Mouse (Mus musculus): ENCODE data around the gene Sf3b3. TPM values are rescaled to one million over a fixed set of nuclear protein-coding genes. Genes with fewer than 3 reads are reported as not detected.
"Not testable (repeated sequence)": the region's sequence is repeated elsewhere in the genome, so short reads cannot be mapped to it uniquely, and the experiment has no call there.

The Sf3b3 gene
- polyA plus RNA-seq (2012; rRNA removed): 39.5 and 39.9 TPM in 2 replicates

DNA sequence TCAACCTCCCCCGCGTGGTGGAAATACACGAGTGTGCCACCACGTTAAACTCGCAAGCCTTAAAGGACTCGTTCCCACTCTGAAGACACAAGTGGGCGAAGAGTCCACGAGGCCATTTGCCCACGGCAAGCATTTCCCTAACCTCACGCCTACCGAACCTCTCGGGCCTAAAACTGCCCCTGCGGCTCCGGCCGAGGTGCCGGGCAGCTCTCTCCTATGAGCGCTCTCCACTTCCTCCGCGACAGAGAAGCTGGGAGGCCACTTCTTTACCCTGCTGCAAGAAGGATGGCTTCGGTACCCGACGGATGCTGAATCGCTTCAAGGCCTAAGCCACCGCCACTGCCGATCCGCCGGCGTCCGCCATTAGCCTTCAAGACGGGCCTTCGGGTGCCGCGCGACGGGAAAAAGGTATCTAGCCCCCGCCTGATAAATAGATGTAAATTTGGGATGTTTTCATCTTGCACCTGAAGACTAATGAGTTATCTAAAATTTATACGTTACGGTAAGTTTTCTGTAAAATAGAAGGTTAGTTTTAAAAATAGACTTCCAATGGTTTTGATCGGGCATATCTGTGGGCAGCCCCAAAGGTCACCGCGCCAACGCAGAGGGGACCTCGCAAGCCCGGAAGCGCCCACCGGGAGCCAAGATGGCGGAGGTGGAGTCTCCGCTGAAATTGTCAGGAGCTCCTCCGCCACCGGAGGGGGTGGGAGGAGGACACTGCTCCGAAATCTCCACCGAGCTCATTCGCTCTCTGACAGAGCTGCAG, at the start of gene Sf3b3, which contains the start of gene Cog4:
Gene Sf3b3 (minus strand): TSS at position 383 of the 766 bp plus-strand sequence.
Gene Cog4 (plus strand): TSS at position 196 of the 766 bp plus-strand sequence.
- DNase-seq (ENCODE audit: extremely low spot score in 1 of 2, low spot score in 1 of 2): peak; percentile 69 to 94

DNA sequence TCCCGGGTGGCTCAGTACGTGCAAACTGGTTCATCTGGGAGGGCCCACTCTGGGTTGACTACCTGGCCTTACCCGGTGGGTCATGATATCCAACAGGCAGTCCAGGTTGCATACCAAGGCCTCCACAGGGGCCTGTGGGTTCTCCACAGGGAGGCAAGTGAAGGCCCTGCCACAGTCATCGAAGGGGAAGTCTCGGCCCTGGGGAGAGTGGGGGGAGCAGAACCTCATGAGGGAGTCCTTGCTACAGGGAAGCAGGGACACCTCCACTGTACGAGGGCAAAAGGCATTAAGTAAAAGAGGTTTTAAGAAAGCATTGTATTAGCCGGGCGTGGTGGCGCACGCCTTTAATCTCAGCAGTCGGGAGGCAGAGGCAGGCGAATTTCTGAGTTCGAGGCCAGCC, 49.2 kb upstream of the Sf3b3 start:
- DNase-seq (ENCODE audit: extremely low spot score in 1 of 2, low spot score in 1 of 2): no peak

DNA sequence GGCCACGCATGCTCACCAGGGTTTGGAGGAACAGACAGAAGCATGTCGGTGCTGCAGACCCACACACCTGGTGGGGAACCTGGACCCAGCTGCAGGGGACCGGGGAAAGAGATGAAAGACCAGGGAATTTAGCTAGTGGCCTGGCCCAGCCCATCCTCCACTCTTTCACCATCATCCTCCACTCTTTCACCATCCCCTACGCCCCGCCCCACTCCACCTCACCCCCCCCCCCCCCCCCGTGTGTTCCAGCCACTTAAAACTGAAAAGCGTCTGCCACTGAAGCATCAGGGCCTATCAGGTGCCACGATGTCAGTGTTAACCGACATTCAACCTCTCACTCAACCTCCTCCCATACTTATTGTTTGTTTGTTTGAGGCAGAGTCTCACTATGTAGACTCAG, 48.7 kb upstream of the Sf3b3 start:
- DNase-seq (ENCODE audit: extremely low spot score in 1 of 2, low spot score in 1 of 2): no peak

DNA sequence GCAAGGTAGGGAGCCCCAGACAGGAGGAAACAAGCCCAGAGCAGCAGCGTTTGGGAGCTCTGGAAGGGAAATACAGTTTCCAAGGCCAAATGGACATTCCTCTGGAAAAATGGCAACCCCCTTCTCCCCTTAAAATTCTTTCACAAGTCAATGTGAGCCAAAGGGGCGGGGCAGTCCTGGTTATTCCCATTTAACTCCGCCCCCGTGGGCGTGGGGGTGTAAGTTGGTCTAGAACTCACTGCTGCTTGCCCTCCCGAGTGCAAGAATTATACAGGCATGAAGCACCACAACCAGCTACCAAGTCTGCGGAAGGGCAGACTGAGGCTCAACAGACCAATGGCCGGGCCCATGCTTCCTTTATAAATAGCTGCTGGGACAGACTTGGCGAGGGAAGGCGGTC, 48.3 kb upstream of the Sf3b3 start:
- DNase-seq (ENCODE audit: extremely low spot score in 1 of 2, low spot score in 1 of 2): no peak

DNA sequence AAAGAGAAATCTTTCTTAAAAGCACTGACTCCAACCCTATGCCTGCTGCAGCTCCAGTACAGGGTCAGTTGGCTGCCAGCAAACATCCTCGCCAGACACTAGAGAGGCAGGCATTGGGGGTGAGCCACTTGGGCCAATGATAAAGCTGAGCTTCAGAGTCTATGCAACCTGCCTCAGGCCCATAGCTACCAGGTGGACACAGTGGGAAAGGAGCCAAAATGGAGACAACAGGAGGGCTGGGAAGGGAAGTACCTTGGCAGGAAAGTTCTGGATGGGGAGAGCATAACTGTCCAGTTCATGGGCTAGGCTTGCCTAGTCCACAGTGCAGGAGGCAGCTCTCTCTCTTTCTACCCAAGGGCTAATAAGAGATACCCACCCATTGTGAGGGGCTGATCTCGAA, 46.3 kb upstream of the Sf3b3 start:
- no peak for DNase-seq (ENCODE audit: extremely low spot score in 1 of 2, low spot score in 1 of 2)

DNA sequence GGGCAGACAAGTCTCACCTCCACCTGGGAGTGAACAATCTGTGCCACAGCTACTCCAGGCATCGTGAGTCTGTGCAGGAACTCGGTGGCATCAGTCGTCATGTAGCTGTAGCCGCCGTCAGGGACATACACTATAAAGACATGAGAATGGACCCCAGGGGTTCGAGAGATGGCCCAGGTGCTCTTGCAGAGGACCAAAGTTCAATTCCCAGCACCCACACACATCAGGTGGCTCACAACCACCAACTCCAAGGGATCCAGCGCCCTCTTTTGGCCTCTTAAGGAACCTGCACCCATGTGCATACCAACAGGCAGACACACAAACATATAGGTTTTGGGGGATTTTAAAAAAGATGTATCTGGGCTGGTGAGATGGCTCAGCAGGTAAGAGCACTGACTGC, 45.5 kb upstream of the Sf3b3 start:
- DNase-seq (ENCODE audit: extremely low spot score in 1 of 2, low spot score in 1 of 2): no peak

DNA sequence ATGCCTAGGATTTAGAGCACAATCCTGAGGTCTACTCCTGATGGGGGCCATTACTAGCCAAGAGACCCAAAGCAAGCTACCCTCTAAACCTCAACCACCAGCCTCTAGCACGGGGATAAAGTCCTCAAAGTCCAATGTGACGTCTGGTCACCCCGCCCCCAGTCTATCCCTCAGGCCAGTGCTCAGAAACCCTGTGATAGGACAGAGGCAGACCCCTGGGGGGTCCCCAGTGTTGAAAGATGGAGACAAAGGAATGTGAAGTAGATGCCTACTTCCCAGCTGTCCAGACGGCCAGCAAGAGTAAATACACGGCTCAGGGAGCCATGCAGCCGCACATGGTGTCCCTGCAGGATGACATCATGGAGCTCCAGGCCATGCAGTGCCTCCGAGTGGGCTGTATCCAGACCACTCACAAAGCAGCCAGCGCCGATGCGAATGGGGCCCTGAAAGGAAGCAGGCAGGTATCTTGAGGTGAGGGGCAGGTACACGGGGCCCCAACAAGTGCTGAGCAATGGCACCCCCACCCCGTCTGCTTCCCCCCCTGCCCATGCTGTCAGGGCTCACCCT, 43.4 kb upstream of the Sf3b3 start:
- DNase-seq (ENCODE audit: extremely low spot score in 1 of 2, low spot score in 1 of 2): no peak

DNA sequence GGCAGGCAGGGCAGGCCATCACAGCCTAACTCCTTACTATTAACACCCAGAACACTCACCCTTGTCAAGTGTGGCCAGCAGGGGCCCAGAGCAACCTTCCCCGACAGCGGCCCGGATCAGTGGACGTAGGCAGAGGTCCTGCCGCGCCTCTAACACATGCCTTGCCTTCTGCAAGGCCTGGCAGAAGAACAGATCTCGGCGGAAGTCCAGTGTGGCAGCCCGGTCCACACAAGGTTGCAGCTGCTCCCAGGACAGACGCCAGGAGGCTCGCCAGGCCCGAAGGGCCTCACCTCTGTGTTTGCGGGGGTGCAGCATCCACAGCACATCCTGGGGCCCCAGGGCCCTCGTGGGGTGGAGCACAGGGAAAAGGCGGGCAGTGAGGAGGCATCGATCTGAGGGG, 42.3 kb upstream of the Sf3b3 start:
- no peak for DNase-seq (ENCODE audit: extremely low spot score in 1 of 2, low spot score in 1 of 2)

DNA sequence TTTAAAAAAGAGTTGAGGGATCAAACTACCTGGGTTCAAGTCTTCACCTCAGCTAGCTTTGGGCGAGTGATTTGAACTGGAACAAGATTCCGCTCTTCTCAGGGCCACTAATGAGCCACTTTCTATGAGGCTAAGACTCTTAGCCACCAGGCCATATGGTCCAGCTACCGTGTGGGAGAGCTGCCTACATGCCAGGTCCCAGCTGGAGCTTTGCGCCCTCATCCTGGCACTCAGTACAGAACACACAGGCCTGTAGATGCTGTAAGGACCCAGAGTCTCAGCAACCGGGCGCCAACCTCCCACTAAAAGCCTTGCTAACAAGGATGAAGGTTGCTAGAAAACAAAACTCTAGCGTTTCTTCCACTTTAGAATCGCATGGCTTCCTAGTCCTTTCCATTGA, 41.9 kb upstream of the Sf3b3 start:
- DNase-seq (ENCODE audit: extremely low spot score in 1 of 2, low spot score in 1 of 2): peak in 1 of 2 experiments; percentile 27

DNA sequence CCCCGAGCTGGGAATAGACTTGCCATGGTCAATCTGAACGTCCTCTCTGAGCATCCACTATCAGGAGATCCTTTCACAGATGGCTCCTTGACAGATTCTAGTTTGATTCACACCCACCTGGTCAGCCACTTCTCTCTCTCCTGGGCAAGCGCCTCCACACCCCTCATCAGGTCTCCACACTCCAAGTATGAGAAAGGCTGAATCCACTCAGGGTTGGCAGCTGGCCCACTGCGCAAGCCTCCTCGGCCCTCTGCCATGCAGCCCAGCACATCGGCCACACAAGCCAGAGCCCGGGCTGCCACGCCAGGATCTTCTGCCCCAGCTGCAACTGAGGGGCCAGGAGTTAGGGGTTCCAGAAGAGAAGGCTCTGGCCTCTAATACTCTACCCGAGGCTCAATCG, 41.0 kb upstream of the Sf3b3 start:
- DNase-seq (ENCODE audit: extremely low spot score in 1 of 2, low spot score in 1 of 2): no peak

DNA sequence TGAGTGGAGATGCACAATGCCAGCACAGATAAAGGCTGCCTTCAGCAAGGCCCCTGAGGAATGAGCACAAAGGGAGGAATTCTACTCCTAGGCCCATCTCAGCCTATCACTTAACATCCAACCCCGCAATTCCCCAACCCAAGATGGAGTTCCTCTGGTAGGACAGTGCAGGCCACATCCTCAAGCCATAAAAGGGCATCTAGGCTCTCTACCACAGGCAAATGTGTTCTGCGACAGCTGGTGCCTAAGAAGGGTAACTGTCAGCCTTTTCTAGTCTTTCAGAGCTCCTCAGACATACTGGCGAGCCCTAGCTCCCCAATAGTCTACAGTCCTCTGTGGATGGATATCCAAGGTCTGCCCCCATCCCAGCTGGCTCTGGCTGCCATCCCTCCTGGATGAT, 40.0 kb upstream of the Sf3b3 start:
- no peak for DNase-seq (ENCODE audit: extremely low spot score in 1 of 2, low spot score in 1 of 2)

DNA sequence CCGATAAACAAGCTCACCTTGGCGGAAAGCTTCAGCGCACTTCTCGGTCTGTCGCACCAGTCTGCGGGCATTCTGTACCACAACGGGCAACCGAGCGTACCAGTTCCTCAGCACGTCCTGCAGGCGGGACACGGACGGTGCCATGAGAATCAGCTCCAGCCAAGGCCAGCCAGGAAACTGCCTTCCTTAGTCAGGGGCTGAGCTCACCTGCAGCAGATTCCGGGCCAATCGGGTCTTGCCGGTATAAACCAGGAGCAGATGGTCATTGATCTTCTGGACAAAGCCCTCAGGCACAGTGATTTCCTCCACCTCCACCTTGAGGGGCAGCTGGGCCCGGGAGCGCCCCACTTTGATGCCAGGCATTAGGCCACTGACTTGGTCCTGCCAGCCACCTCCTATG, 37.2 kb upstream of the Sf3b3 start:
- DNase-seq (ENCODE audit: extremely low spot score in 1 of 2, low spot score in 1 of 2): no peak

DNA sequence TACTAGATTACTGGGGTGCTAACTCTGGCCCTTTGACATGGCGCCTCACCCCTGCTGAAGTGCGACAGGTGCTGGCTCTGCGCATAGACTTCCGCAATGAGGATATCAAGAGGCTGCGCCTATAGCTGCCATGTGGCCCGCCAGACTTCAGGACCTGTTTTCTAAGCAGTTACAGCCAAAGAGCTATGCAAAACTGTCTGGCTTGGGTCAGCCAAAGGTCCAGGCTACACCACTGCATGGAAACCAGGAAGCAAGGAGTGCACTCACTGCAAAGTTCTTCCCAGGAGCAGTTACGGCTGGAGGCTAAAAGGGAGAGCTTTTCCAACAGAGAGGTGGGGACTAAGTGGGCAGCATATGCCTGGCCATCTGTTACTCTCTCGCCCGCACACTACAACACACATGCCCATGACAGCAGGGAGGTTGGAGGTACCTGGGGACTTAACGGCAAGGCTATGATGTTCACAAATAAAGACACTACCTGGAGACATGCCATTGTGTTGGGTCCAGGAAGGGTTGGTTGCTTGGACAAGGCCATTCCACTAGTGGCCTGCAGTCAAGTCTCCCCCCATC, 35.2 kb upstream of the Sf3b3 start:
- DNase-seq (ENCODE audit: extremely low spot score in 1 of 2, low spot score in 1 of 2): peak in 1 of 2 experiments; percentile 47

DNA sequence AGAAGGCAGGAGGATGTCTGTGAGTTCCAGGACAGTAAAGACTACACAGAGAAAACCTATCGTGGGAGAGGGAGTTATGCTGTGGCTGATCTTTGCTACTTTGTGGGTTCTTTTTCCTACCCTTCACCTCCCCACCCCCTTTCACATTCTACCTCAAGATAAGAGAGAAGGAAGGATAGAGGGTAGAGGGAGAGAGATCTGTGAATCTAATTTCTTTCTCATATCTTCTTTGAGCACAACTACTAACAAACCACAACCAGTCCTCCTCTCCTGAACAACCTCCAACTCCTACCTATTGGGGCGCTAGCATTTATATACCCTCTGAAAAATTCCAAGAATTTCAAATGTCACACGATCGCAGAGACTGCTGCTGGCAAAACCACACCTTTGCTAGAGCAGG, 31.3 kb upstream of the Sf3b3 start:
- no peak for DNase-seq (ENCODE audit: extremely low spot score in 1 of 2, low spot score in 1 of 2)

DNA sequence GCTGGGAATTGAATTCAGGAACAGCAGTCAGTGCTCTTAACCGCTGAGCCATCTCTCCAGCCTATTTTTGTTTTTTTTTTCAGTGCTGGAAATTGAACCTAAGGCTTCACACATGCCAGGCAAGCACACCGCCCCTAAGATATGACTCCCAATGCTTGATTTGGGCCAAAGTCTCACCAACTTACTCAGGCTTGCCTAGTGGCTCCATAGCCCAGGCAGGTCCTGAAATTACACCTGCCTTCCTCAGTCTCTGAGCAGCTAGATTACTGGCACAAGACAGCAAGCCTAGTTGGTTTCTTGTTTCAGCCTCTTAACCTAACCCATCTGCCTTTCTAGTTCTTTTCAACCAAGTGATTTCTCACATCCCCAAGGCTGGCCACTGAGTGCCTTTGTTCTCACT, 23.9 kb upstream of the Sf3b3 start:
- DNase-seq (ENCODE audit: extremely low spot score in 1 of 2, low spot score in 1 of 2): no peak

DNA sequence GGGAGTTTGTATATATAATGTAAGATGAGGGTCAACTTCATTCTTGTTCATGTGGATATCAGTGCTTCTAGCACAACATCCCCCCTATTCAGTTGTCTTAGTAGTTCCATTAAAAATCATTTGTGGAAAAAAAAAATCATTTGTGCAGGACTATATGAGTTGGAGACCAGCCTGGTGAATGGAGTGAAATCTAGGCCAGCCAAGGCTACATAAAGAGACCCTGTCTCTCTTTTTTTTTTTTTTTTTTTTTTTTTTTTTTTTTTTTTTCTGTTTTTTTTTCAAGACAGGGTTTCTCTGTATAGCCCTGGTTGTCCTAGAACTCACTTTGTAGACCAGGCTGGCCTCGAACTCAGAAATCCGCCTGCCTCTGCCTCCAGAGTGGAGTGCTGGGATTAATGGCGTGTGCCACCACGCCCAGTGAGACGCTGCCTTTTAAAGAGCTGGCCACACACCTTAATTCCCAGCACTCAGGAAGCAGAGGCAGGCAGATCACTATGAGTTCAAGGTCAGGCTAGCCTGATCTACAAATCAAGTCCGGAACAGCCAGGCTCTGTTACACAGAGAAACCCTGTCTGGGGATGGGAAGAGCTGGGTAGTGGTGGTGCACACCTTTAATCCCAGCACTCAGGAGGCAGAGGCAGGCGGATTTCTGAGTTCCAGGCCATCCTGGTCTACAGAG, 14.9 kb upstream of the Sf3b3 start:
- not testable (repeated sequence) for DNase-seq (ENCODE audit: extremely low spot score in 1 of 2, low spot score in 1 of 2)

DNA sequence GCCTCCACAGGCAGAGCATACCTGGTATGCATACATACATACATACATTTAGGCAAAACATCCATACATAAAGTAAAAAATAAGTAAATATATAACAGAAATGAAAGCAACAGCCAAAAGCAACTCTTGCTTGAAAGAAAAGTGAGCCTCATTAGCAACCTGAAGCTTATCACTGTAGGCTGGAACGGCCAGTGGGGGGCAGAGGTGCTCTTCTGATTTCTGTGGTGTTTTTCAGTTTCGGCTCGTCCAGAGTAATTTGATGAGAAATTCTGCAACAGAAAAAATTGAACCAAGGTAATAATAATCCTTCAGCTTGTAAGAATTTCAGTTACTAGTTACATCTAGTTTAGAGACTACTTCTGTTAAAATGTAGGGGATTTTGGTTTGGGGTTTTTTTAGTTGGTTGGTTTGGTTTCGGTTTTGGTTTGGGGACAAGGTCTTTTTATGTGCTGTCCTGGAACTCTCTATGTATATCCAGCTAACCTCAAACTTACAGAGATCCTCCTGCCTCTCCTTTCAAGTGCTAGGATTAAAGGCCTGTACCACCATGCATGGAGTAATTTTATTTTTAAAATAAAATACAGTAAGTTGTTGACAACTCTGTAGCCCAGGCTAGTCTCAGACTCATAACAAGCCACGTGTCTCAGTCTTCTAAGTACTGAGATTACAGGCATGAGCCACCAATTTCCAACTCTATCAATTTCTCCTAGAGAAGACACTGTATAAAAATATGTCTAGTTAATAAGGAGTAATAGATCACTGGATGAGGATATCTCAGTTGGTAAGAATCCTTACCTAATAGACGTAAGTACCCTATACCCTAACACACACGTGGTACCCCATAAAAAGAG, 13.3 kb upstream of the Sf3b3 start:
- no peak for DNase-seq (ENCODE audit: extremely low spot score in 1 of 2, low spot score in 1 of 2)

DNA sequence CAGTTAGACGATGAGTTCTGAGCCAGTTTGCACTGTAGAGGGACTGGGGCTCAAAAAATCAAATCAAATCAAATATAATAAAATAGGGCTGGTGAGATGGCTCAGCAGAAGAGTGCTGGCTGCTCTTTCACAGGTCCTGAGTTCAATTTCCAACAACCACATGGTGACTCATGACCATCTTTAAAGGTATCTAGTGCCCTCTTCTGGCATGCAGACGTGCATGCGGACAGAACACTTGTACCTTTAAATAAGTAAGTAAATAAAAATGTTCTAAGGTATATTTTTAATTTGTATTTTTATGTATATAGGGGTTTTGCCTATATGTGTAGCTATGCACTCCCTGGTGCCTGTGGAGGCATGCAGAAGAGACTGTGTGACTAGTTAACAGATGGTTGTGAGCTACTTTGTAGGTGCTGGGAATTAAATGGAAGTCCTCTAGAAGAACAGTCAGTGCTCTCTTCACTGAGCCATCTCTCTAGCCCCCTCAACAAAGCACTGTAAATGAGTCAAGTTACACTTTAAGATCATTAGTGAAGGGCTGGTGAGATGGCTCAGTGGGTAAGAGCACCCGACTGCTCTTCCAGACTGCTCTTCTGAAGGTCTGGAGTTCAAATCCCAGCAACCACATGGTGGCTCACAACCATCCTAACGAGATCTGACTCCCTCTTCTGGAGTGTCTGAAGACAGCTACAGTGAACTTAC, 10.3 kb upstream of the Sf3b3 start:
- no peak for DNase-seq (ENCODE audit: extremely low spot score in 1 of 2, low spot score in 1 of 2)

DNA sequence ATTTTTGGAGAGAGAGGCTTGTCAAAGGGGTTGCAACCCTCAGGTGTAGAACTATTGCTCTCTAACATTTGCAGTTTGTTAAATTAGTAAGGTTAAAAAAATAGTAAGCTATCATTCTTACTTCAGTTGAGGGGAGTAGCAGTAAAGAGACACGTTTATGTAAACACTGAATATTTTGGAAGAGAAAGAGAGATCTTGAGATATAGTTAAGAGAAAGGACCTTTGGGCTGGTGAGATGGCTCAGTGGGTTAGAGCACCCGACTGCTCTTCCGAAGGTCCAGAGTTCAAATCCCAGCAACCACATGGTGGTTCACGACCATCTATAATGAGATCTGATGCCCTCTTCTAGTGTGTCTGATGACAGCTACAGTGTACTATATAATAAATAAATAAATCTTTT, 9.5 kb upstream of the Sf3b3 start:
- not testable (repeated sequence) for DNase-seq (ENCODE audit: extremely low spot score in 1 of 2, low spot score in 1 of 2)

DNA sequence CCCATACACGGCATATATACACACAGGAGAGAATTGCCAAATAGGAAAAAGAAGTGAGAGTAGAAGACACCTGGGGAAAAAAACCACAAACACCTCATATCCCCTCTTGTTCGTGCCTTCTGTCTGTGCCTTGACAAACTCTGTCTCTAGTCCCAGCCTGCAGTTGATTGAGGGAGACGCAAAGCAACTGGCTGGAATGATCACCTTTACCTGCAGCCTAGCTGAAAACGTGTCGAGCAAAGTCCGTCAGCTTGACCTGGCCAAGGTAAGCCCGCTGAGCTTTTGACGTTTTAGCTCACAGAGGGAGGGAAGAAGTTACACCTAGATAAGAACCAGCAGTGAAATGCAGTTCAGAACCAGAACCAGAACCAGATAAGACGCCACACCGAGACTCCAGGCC, 4.6 kb upstream of the Sf3b3 start:
- DNase-seq (ENCODE audit: extremely low spot score in 1 of 2, low spot score in 1 of 2): no peak

All from frontal cortex, adult 2 months (tissue).